Mouse (Mus musculus): ENCODE data around the gene Dirc2. TPM values are rescaled to one million over a fixed set of nuclear protein-coding genes. Genes with fewer than 3 reads are reported as not detected.

Dirc2 gene
- total and polyA plus RNA-seq, 2 experiments from 2014 or later = 15.3 to 39.8 TPM

GRCm38 (mm10) chr16:35664847-35665246, 104.3 kb downstream of the Dirc2 start:
- Histone ChIP-seq H3K4me3 (ENCODE audit: low read depth, low read length) (no peak overlapping the region), H3K27me3 (ENCODE audit: control insufficient read depth, insufficient read depth, low read length) (peaks cover 16% of the 10 kb centered on the region), H3K36me3 (replicated peaks; ENCODE audit: control insufficient read depth, insufficient read depth, low read length) (no peaks in the 10 kb centered on the region), H3K9me3 (replicated peaks; ENCODE audit: control insufficient read depth, low read length) (no peaks in the 10 kb centered on the region), H3K4me2 (ENCODE audit: low read depth, low read length) (no peak overlapping the region), H3K4me1 (ENCODE audit: control insufficient read depth, insufficient read depth) (no peaks in the 10 kb centered on the region), H3K27ac (ENCODE audit: low read depth) (no peak overlapping the region), H3K9ac (replicated peaks; ENCODE audit: low read depth, low read length) (no peak overlapping the region)
- ATAC-seq (ENCODE audit: insufficient read depth, low read depth) = no peak
- no peak for TF ChIP-seq CTCF (IDR thresholded peaks at IDR 0.05; ENCODE audit: low read depth)
- TF ChIP-seq EP300 (IDR thresholded peaks at IDR 0.05; ENCODE audit: low read depth) = no peak
- no peak for DNase-seq (ENCODE audit: low spot score)
- 62% methylated on average over 4 of the region's 4 CpGs for WGBS

- Histone ChIP-seq H3K4me1 (ENCODE audit: control insufficient read depth, insufficient read depth) (no peaks in the 10 kb centered on the region), H3K27me3 (ENCODE audit: control insufficient read depth, insufficient read depth, low read length) (peaks cover 25% of the 10 kb centered on the region), H3K36me3 (replicated peaks; ENCODE audit: control insufficient read depth, insufficient read depth, low read length) (no peaks in the 10 kb centered on the region), H3K9ac (replicated peaks; ENCODE audit: low read depth, low read length) (no peak overlapping the region), H3K9me3 (replicated peaks; ENCODE audit: control insufficient read depth, low read length) (no peaks in the 10 kb centered on the region), H3K4me3 (ENCODE audit: low read depth, low read length) (no peak overlapping the region), H3K27ac (ENCODE audit: low read depth) (no peak overlapping the region), H3K4me2 (ENCODE audit: low read depth, low read length) (no peak overlapping the region)
- WGBS = 87% methylated on average over 9 of the region's 9 CpGs
- no peak for TF ChIP-seq EP300 (IDR thresholded peaks at IDR 0.05; ENCODE audit: low read depth)
- TF ChIP-seq CTCF (IDR thresholded peaks at IDR 0.05; ENCODE audit: low read depth) = no peak
- DNase-seq (ENCODE audit: low spot score) = no peak
- no peak for ATAC-seq (ENCODE audit: insufficient read depth, low read depth)
Measured at GRCm38 (mm10) chr16:35663831-35664414, 105.2 kb downstream of the Dirc2 start.

- H3K36me3 ChIP-seq (replicated peaks; ENCODE audit: control insufficient read depth, insufficient read depth, low read length) = no peaks in the 10 kb centered on the region
- ATAC-seq (ENCODE audit: insufficient read depth, low read depth) = 0 out of 2 replicates have a peak, but pooled peaks have one; percentile 39
- WGBS = 8% methylated on average over 35 of the region's 36 CpGs
- no peak for TF ChIP-seq EP300 (IDR thresholded peaks at IDR 0.05; ENCODE audit: low read depth)
- TF ChIP-seq CTCF (IDR thresholded peaks at IDR 0.05; ENCODE audit: low read depth) = no peak
- H3K4me2 ChIP-seq (ENCODE audit: low read depth, low read length) = peak overlapping the region; percentile 76
- peak overlapping the region; percentile 45 for H3K4me3 ChIP-seq (ENCODE audit: low read depth, low read length)
- H3K27ac ChIP-seq (ENCODE audit: low read depth) = no peak overlapping the region
- H3K9me3 ChIP-seq (replicated peaks; ENCODE audit: control insufficient read depth, low read length) = no peaks in the 10 kb centered on the region
- peaks cover 47% of the 10 kb centered on the region for H3K27me3 ChIP-seq (ENCODE audit: control insufficient read depth, insufficient read depth, low read length)
- no peaks in the 10 kb centered on the region for H3K4me1 ChIP-seq (ENCODE audit: control insufficient read depth, insufficient read depth)
- DNase-seq (ENCODE audit: low spot score) = no peak
- H3K9ac ChIP-seq (replicated peaks; ENCODE audit: low read depth, low read length) = no peak overlapping the region
Measured at GRCm38 (mm10) chr16:35660222-35660621, 108.9 kb downstream of the Dirc2 start.

GRCm38 (mm10) chr16:35653951-35654350, 115.2 kb downstream of the Dirc2 start:
- Histone ChIP-seq H3K4me2 (ENCODE audit: low read depth, low read length) (no peak overlapping the region), H3K9me3 (replicated peaks; ENCODE audit: control insufficient read depth, low read length) (no peaks in the 10 kb centered on the region), H3K36me3 (replicated peaks; ENCODE audit: control insufficient read depth, insufficient read depth, low read length) (no peaks in the 10 kb centered on the region), H3K27me3 (ENCODE audit: control insufficient read depth, insufficient read depth, low read length) (peaks cover 23% of the 10 kb centered on the region), H3K27ac (ENCODE audit: low read depth) (no peak overlapping the region), H3K4me1 (ENCODE audit: control insufficient read depth, insufficient read depth) (no peaks in the 10 kb centered on the region), H3K4me3 (ENCODE audit: low read depth, low read length) (no peak overlapping the region), H3K9ac (replicated peaks; ENCODE audit: low read depth, low read length) (no peak overlapping the region)
- TF ChIP-seq CTCF (IDR thresholded peaks at IDR 0.05; ENCODE audit: low read depth) (no peak), EP300 (IDR thresholded peaks at IDR 0.05; ENCODE audit: low read depth) (no peak)
- ATAC-seq (ENCODE audit: insufficient read depth, low read depth) (no peak), DNase-seq (ENCODE audit: low spot score) (no peak)
- WGBS = 73% methylated on average over 5 of the region's 5 CpGs

GRCm38 (mm10) chr16:35652706-35653105, 116.5 kb downstream of the Dirc2 start:
- no peak overlapping the region for H3K27ac ChIP-seq (ENCODE audit: low read depth)
- H3K4me3 ChIP-seq (ENCODE audit: low read depth, low read length) = no peak overlapping the region
- no peak overlapping the region for H3K9ac ChIP-seq (replicated peaks; ENCODE audit: low read depth, low read length)
- ATAC-seq (ENCODE audit: insufficient read depth, low read depth) = no peak
- WGBS = 83% methylated on average over 3 of the region's 3 CpGs
- H3K36me3 ChIP-seq (replicated peaks; ENCODE audit: control insufficient read depth, insufficient read depth, low read length) = no peaks in the 10 kb centered on the region
- H3K9me3 ChIP-seq (replicated peaks; ENCODE audit: control insufficient read depth, low read length) = no peaks in the 10 kb centered on the region
- H3K27me3 ChIP-seq (ENCODE audit: control insufficient read depth, insufficient read depth, low read length) = 0 out of 2 replicates have a peak, but pooled peaks cover 10% of the 10 kb centered on the region
- DNase-seq (ENCODE audit: low spot score) = no peak
- H3K4me2 ChIP-seq (ENCODE audit: low read depth, low read length) = no peak overlapping the region
- TF ChIP-seq EP300 (IDR thresholded peaks at IDR 0.05; ENCODE audit: low read depth) (no peak), CTCF (IDR thresholded peaks at IDR 0.05; ENCODE audit: low read depth) (no peak)
- H3K4me1 ChIP-seq (ENCODE audit: control insufficient read depth, insufficient read depth) = no peaks in the 10 kb centered on the region

- ATAC-seq (ENCODE audit: insufficient read depth, low read depth) (no peak), DNase-seq (ENCODE audit: low spot score) (no peak)
- no peak for TF ChIP-seq EP300 (IDR thresholded peaks at IDR 0.05; ENCODE audit: low read depth)
- no peak for TF ChIP-seq CTCF (IDR thresholded peaks at IDR 0.05; ENCODE audit: low read depth)
- H3K4me3 ChIP-seq (ENCODE audit: low read depth, low read length) = no peak overlapping the region
- no peak overlapping the region for H3K4me2 ChIP-seq (ENCODE audit: low read depth, low read length)
- H3K36me3 ChIP-seq (replicated peaks; ENCODE audit: control insufficient read depth, insufficient read depth, low read length) = no peaks in the 10 kb centered on the region
- H3K27ac ChIP-seq (ENCODE audit: low read depth) = no peak overlapping the region
- H3K9ac ChIP-seq (replicated peaks; ENCODE audit: low read depth, low read length) = no peak overlapping the region
- H3K27me3 ChIP-seq (ENCODE audit: control insufficient read depth, insufficient read depth, low read length) = 0 out of 2 replicates have a peak, but pooled peaks cover 5% of the 10 kb centered on the region
- H3K4me1 ChIP-seq (ENCODE audit: control insufficient read depth, insufficient read depth) = no peaks in the 10 kb centered on the region
- WGBS = 52% methylated on average over 6 of the region's 6 CpGs
- no peaks in the 10 kb centered on the region for H3K9me3 ChIP-seq (replicated peaks; ENCODE audit: control insufficient read depth, low read length)
Measured at GRCm38 (mm10) chr16:35652206-35652605, 117.0 kb downstream of the Dirc2 start.
